Mouse (Mus musculus): Measurements from ENCODE around the gene Fam189b.
"Not testable (repeated sequence)": the region's sequence is repeated elsewhere in the genome, so short reads cannot be mapped to it uniquely, and the experiment has no call there.

Fam189b gene

DNA sequence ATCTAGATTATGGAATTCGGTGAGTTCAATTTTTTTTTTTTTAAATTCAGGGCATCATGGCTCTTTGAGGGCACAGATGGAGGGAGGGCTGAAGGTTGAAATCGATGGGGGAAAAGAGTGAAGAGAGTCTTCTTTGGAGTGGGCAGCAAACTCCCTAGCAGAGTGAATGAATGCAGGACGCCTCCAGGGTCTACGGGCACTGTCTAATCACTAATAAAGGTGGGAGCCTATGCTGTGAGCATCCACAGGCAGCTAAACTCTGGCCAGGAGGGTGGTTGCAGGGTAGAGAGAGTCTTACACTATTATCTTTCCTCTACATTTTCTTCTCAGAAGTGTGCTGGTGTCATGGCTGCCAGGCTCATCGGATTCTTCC lies 20.2 kb downstream of the Fam189b start:
- DNase-seq (ENCODE audit: low spot score) = no peak

DNA sequence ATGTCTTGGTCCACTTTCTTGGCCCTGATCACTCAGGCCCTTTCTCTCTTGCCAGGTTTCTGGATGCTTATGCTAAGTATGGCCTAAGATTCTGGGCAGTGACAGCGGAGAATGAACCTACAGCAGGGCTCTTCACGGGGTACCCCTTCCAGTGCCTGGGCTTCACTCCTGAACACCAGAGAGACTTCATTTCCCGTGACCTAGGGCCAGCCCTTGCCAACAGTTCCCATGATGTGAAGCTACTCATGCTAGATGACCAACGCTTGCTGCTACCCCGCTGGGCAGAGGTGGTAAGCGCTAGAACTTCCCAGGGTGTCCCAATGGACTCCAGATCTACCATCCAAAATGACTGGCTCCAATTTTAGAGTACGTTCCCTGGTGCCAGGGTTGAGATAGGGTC lies 23.1 kb downstream of the Fam189b start:
- DNase-seq (ENCODE audit: low spot score) = no peak

GRCm38 (mm10) chr3:89206695-89207094 lies 23.8 kb downstream of the Fam189b start:
- DNase-seq (ENCODE audit: low spot score) = no peak

GRCm38 (mm10) chr3:89208075-89208657 lies 25.2 kb downstream of the Fam189b start:
- DNase-seq (ENCODE audit: low spot score) = no peak

DNA sequence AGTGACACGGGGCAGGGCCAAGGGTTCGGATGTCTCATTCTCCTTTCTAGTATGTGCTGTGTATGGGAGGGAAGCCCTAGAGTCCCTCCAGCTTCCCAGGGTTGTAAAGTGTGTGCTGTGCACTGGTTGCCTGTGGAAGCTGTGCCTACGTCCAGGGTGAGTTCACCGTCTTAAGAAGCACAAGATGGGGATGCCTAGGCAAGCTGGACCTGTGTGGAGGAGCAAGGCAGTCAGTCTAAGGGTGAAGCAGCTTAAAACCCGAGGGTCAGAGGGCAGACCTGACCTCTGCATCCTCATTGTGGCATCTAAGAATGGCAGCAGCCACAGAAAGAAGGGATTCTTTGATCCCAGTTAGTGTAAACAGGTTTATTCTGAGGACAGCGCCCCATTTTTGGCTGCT lies 25.8 kb downstream of the Fam189b start:
- no peak for DNase-seq (ENCODE audit: low spot score)

DNA sequence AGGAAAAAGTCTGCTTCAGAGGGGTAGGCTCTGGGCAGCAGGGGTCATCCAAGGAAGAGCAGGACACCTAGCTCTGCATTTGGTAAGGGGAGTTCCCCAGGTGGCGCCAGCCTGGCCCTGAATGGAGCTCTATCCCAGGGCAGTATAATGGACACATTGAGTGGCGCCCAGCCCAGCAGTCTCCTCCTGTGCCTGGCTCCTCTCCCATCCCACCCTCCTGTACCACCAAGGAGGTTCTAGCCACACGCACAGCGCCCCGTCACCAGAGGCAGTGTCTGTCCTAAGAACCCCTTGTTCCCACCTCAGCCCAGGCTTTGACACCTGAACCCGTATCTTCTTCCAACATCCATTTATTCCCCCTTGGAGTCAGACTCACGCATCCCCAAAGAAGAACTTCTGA lies 26.8 kb downstream of the Fam189b start:
- DNase-seq (ENCODE audit: low spot score) = no peak

DNA sequence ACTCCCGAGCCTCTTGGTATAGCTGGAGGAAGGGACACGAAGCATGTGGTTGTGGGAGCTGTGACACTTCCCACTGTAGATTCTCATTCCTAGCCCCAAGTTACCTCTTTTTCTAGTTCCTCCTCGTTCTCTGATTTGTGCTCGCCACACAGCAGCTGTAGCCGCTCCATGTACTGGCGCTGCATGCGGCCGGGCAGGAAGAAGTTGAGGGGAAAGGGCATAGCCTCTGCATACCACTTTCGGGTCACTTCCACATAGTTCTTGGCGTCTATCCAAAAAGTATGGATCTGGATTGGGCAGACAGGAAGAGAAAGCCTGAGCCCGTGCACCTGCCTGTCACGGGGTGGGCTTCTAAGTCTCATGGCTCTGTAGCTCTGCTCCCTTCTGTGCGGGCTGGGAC lies 27.2 kb downstream of the Fam189b start:
- no peak for DNase-seq (ENCODE audit: low spot score)

DNA sequence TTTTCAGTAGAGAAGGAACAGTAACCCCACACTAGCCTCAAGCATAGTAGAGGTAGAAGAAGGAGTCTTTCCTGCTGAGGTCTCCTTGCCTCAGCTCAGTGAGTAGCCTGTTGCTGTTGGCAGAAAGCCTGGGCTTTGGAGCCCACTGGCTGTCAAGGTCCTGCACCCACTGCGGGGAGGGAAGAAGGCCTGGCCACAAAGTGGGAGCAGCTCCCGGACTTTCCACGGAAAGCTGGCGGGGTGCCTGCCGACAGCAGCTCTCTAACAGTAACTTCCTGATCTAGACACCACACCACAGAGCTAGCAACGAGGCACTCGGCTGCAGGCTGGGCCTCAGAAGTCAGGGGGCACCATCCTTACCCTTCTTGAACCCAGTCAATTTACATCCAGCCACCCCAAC lies 27.8 kb downstream of the Fam189b start:
- no peak for DNase-seq (ENCODE audit: low spot score)

DNA sequence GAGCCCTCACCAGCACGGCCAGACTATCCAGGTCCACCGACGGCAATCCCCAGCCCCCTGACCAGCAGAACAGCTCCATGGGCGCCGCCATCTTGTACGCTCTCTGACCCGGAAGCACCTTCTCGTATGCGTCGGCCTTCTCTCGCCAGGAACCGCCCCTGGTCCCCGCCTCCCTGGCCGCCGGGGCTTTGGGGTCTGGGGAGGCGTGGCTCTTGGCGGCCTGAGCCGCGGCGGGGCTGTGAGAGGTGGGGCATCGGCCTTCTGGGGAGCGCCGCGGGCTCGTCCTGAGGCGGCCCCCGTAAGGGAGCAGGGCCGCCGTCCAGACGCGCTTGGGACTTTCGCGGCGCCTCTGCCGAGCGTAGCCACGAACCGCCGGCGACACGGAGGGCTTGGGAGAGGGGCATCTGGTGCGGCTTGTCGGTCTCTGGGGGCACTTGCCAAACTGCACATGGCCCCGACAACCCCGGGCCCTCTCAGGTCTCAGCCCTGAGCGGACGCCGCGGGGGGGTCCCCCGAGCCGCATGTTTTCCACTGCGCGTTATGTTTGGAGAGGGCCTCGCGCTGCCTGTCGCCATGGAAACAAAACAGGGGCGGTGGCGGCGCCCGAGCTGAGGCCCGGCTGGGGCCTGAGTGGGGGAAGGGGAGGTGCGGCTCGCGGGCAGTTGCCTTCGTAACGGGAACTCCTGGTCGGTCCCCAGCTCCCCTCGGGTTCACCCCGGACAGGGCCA lies 31.0 kb downstream of the Fam189b start:
- peak; percentile 94 for DNase-seq (ENCODE audit: low spot score)

- DNase-seq (ENCODE audit: low spot score) = no peak
Measured at GRCm38 (mm10) chr3:89214681-89215411, 31.9 kb downstream of the Fam189b start, which contains the start of gene Thbs3. Gene Thbs3, plus strand, starts transcription at chr3:89215180.

DNA sequence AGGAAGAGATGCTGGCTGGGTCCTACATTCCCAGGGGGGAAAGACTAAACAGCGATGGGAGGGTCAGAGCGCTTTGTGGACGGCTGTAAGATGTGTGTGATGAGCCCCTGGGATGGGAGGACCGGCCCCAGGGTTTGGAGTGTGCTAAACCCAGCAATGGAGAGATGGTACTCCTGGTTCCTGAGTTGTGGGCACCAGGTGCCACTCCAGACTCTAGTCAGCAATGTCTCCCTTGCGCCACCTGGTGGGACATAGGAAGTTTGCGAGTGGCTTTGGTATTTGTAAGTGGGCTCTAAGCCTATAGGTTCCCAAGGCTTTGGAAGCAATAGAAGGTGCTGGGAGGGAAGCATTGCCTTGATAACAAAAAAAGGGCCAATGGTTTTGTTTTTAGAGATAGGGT lies 32.9 kb downstream of the Fam189b start:
- DNase-seq (ENCODE audit: low spot score) = peak; percentile 75

- not testable (repeated sequence) for DNase-seq (ENCODE audit: low spot score)
Measured at GRCm38 (mm10) chr3:89216407-89216806, 33.5 kb downstream of the Fam189b start.

DNA sequence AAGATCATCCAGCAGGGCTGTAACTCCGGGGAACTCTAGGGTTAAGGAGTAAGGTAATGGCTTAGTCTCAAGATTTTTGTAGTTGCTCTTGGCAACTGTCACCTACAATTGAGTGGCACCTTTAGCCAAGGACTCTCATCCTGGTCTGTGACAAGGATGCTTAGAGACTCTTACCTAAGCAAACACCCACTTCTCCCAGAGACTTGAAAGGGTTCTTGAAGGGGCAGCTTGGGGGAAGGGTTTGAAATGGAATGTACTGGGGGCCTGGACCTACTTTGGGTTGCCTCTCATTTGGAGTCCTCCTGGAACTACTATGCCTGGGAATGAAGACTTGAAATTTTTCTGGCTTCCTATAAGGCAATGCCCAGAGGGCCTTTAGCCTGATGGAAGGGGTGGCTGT lies 35.3 kb downstream of the Fam189b start:
- no peak for DNase-seq (ENCODE audit: low spot score)

DNA sequence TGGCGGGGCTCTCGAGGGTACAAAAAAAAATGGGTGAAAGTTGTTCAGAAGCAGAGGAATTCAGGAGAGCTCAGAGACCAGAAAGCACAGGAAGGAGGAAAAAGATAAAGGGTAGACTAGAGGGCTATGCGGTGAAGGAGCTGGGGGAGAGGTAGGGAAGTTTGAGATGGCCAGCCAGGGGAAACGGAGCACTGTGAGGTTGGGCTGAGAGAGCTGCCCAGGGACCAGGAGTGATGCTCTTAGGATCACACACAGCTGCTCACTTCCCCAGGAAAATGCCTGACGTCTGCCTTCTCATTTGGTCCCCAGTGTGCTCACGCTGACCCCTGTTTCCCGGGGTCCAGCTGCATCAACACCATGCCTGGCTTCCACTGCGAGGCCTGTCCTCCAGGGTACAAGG lies 36.6 kb downstream of the Fam189b start:
- no peak for DNase-seq (ENCODE audit: low spot score)

DNA sequence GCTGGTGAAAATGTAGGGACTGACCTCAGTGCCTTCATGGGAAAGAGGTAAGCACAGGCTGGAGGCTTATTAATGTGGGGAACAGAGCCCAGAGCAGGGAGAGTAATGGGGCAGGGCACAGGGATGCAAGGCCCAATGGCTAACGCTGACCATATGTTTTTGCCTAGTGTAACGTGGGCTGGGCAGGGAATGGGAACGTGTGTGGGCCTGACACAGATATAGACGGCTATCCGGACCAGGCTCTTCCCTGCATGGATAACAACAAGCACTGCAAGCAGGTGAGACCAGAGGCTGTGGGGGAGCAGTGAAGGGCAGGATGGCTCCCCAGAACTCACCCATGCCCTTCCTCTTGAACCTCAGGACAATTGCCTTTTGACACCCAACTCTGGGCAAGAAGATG lies 38.2 kb downstream of the Fam189b start:
- no peak for DNase-seq (ENCODE audit: low spot score)

- DNase-seq (ENCODE audit: low spot score) = no peak
Measured at GRCm38 (mm10) chr3:89224796-89225195, 41.9 kb downstream of the Fam189b start.

DNA sequence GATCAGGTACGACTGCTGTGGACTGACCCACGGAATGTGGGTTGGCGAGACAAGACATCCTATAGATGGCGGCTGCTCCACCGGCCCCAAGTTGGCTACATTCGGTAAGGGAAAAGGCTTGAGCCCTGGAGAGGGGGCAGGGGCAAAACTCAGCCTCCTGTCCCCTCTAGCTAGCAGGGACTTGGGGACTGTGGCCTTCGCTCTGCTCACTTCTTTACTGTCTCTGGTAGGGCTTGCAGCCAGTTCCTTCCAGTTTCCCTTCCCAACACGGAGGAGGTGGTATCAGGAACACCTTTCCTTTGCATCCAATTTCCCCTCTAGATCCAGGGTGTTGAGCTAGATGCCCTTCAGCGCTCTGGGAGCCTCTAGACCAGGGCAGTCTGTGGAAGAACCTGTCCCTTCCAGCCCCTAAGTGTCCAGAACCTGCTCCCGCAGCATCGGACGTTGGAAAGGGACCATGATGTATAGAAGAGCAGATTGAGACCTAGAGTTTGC lies 42.4 kb downstream of the Fam189b start:
- DNase-seq (ENCODE audit: low spot score) = no peak

DNA sequence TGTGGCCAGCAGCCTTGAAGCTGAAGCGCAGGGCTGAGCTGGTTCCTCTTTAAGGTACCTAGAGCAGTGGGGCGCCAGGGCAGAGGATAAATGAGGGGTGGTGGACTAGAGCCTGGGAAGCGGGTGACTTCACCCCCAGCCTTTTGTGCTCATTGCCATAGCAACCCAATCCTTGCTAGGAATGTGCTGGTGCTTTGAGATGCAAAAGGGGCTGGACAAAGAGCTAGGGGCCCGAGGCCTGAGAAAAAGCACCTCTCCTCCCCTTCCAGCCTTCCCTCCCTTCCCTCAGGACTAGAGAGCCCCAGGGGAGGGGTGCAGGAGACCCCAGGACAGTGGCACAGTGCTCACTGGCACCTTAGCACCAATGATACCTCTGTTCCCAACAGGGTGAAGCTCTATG lies 43.0 kb downstream of the Fam189b start:
- no peak for DNase-seq (ENCODE audit: low spot score)

- no peak for DNase-seq (ENCODE audit: low spot score)
Measured at GRCm38 (mm10) chr3:89226361-89226760, 43.4 kb downstream of the Fam189b start.

DNA sequence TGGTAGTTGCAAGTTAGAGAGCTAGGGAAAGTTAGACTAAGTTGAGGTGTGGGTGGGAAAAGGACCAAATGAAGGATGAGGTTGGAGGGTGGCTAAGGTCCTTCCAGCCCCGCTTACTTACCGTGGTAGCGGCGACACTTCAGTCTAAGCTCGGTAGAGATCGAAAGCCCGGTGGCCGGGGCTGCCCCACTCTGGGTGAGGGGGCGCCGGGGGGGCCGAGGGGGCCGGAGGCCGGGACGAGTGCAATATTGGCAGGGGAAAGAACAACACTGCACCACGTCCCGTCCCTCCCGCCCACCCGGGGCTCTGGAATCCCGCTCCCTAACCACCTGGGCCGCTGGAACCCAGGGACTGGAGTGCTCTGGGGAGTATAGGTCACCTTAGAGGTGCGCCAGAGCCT lies 44.0 kb downstream of the Fam189b start, which contains the start of gene Mtx1:
Mtx1 (minus strand) TSS at position 189 of the 400 bp plus-strand sequence.
- DNase-seq (ENCODE audit: low spot score) = no peak

DNA sequence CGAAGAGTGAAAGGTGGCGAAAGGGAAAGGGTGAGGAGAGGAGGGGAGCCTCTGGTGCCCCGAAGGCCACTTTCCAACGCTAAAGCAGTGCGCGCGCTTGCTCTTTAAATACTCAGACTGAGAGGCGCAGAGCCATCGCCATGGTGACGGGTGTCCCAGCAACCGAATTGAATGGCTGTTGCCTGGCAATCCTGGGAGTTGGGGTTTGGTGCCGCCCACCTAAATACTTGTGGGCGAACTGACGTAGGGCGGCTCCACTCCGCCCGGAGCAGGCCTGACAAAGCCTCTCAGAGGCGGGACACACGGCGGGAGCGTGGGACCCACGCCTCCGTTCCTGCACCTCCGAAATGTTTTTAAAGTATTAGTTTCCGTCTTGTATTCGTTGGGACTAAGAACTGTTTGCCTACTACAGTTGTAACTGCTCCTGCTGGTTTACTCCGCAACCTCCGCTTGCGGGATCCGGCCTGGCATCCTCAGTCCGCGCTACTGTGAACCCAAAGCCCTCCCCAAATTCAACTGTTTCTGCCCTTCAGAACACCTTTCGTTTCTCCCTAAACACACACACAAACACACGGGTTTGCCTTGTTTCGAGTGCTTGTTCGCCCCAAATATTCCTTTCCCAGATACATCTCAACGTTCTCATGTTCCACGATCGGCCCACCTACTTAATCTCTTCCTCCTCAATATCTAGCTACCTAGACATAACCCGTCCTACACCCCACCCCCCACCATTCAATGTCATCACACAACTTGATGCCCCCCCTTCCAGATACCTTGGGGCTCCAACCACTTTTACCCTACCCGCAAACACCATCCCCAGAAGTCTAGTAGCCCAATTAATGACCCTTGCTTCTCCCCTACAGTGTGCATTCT lies 44.6 kb downstream of the Fam189b start:
- DNase-seq (ENCODE audit: low spot score) = peak; percentile 88

DNA sequence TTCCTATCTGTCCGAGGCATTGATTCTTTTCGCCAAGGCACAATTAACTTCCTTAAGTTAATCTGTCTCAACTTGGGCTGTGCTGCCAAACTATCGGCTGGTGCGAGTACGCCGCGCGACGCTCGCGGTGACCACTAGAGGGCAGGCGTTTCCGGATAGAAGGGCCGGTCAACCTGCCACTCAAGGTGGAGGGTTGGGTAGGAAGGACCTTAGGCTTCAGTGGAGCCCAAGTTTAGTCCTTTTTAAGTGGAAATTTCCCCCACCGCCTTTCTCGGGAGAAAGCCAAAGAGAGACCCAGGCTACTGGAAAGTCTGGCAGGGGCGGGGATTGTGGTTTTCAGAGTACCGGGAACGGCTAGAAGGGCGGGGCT lies 45.2 kb downstream of the Fam189b start:
- peak; percentile 89 for DNase-seq (ENCODE audit: low spot score)
